Mouse (Mus musculus): ENCODE results near the gene Lrrc71. TPM values are rescaled to one million over a fixed set of nuclear protein-coding genes. Genes with fewer than 3 reads are reported as not detected.

Lrrc71 gene
- polyA plus RNA-seq, 1 experiment from 2014 or later = 1.5 TPM

GRCm38 (mm10) chr3:87725396-87726160, 22.8 kb downstream of the Lrrc71 start:
- H3K27ac ChIP-seq (replicated peaks; ENCODE audit: low read depth, low read length) = no peak overlapping the region
- H3K9ac ChIP-seq (ENCODE audit: low read depth, low read length) = no peak overlapping the region
- DNase-seq (ENCODE audit: low spot score) = no peak
- peaks cover 94% of the 10 kb centered on the region for H3K36me3 ChIP-seq (ENCODE audit: control insufficient read depth, insufficient read depth, low read length)
- no peaks in the 10 kb centered on the region for H3K9me3 ChIP-seq (ENCODE audit: control insufficient read depth, low read length)
- no peaks in the 10 kb centered on the region for H3K4me1 ChIP-seq (ENCODE audit: control insufficient read depth, insufficient read depth, low read length)
- ATAC-seq (ENCODE audit: low read depth) = no peak
- H3K27me3 ChIP-seq (replicated peaks; ENCODE audit: control insufficient read depth, insufficient read depth, low read length) = no peaks in the 10 kb centered on the region
- 95% methylated on average over 16 of the region's 16 CpGs for WGBS
- no peak overlapping the region for H3K4me3 ChIP-seq (ENCODE audit: low read depth, low read length)
- no peak overlapping the region for H3K4me2 ChIP-seq (ENCODE audit: low read depth, low read length)

GRCm38 (mm10) chr3:87724556-87724955, 23.9 kb downstream of the Lrrc71 start:
- DNase-seq (ENCODE audit: low spot score) = no peak
- no peaks in the 10 kb centered on the region for H3K9me3 ChIP-seq (ENCODE audit: control insufficient read depth, low read length)
- H3K27me3 ChIP-seq (replicated peaks; ENCODE audit: control insufficient read depth, insufficient read depth, low read length) = no peaks in the 10 kb centered on the region
- peaks cover 92% of the 10 kb centered on the region for H3K36me3 ChIP-seq (ENCODE audit: control insufficient read depth, insufficient read depth, low read length)
- WGBS = 64% methylated on average over 6 of the region's 6 CpGs
- H3K4me1 ChIP-seq (ENCODE audit: control insufficient read depth, insufficient read depth, low read length) = no peaks in the 10 kb centered on the region
- H3K27ac ChIP-seq (replicated peaks; ENCODE audit: low read depth, low read length) = no peak overlapping the region
- H3K4me2 ChIP-seq (ENCODE audit: low read depth, low read length) = no peak overlapping the region
- H3K4me3 ChIP-seq (ENCODE audit: low read depth, low read length) = no peak overlapping the region
- no peak overlapping the region for H3K9ac ChIP-seq (ENCODE audit: low read depth, low read length)
- ATAC-seq (ENCODE audit: low read depth) = no peak

GRCm38 (mm10) chr3:87718525-87718924, 29.9 kb downstream of the Lrrc71 start:
- no peak overlapping the region for H3K27ac ChIP-seq (replicated peaks; ENCODE audit: low read depth, low read length)
- no peaks in the 10 kb centered on the region for H3K4me1 ChIP-seq (ENCODE audit: control insufficient read depth, insufficient read depth, low read length)
- H3K36me3 ChIP-seq (ENCODE audit: control insufficient read depth, insufficient read depth, low read length) = peaks cover 88% of the 10 kb centered on the region
- no peak overlapping the region for H3K4me3 ChIP-seq (ENCODE audit: low read depth, low read length)
- WGBS = 88% methylated on average over 2 of the region's 2 CpGs
- H3K27me3 ChIP-seq (replicated peaks; ENCODE audit: control insufficient read depth, insufficient read depth, low read length) = no peaks in the 10 kb centered on the region
- no peak overlapping the region for H3K9ac ChIP-seq (ENCODE audit: low read depth, low read length)
- DNase-seq (ENCODE audit: low spot score) = no peak
- no peaks in the 10 kb centered on the region for H3K9me3 ChIP-seq (ENCODE audit: control insufficient read depth, low read length)
- H3K4me2 ChIP-seq (ENCODE audit: low read depth, low read length) = no peak overlapping the region
- ATAC-seq (ENCODE audit: low read depth) = no peak

Other genes with a start within 250 kb of the Lrrc71 start
- 10.4 and 10.8 TPM in 2 replicates for gene Etv3, start 223.2 kb downstream of the Lrrc71 start, polyA plus RNA-seq (2014; fragmentation: Nextera tagmentation; extraction: Ambion mirVana)
- gene Arhgef11, start 131.1 kb downstream of the Lrrc71 start, polyA plus RNA-seq (2014; fragmentation: Nextera tagmentation; extraction: Ambion mirVana) = 17.1 and 18.9 TPM in 2 replicates
- gene Ntrk1, start 46.5 kb upstream of the Lrrc71 start, polyA plus RNA-seq (2014; fragmentation: Nextera tagmentation; extraction: Ambion mirVana) = 16.2 and 19.5 TPM in 2 replicates
- gene Insrr, start 48.3 kb upstream of the Lrrc71 start, polyA plus RNA-seq (2014; fragmentation: Nextera tagmentation; extraction: Ambion mirVana) = 1.2 and 1.6 TPM in 2 replicates
- 26.7 and 29.6 TPM in 2 replicates for gene Pear1, start 75.7 kb upstream of the Lrrc71 start, polyA plus RNA-seq (2014; fragmentation: Nextera tagmentation; extraction: Ambion mirVana)
- 0.08 TPM in 1 of 2 replicates, not detected in the other for gene Sh2d2a, start 98.1 kb upstream of the Lrrc71 start, polyA plus RNA-seq (2014; fragmentation: Nextera tagmentation; extraction: Ambion mirVana)
- 13.0 and 13.5 TPM in 2 replicates for gene Prcc, start 137.0 kb upstream of the Lrrc71 start, polyA plus RNA-seq (2014; fragmentation: Nextera tagmentation; extraction: Ambion mirVana)
- gene Hdgf, start 157.7 kb upstream of the Lrrc71 start, polyA plus RNA-seq (2014; fragmentation: Nextera tagmentation; extraction: Ambion mirVana) = 205 and 217 TPM in 2 replicates
- gene Mrpl24, start 170.9 kb upstream of the Lrrc71 start, polyA plus RNA-seq (2014; fragmentation: Nextera tagmentation; extraction: Ambion mirVana) = 64.8 and 66.6 TPM in 2 replicates
- gene Isg20l2, start 181.7 kb upstream of the Lrrc71 start, polyA plus RNA-seq (2014; fragmentation: Nextera tagmentation; extraction: Ambion mirVana) = 20.9 and 22.9 TPM in 2 replicates
- 12.8 and 13.3 TPM in 2 replicates for gene Rrnad1, start 182.1 kb upstream of the Lrrc71 start, polyA plus RNA-seq (2014; fragmentation: Nextera tagmentation; extraction: Ambion mirVana)
- gene Crabp2, start 200.0 kb upstream of the Lrrc71 start, polyA plus RNA-seq (2014; fragmentation: Nextera tagmentation; extraction: Ambion mirVana) = 145 and 175 TPM in 2 replicates
- gene Nes, start 222.5 kb upstream of the Lrrc71 start, polyA plus RNA-seq (2014; fragmentation: Nextera tagmentation; extraction: Ambion mirVana) = 36.4 and 40.5 TPM in 2 replicates

Measured in embryonic facial prominence, embryonic 14.5 days (tissue).